23 mouse cellular contexts compared by ENCODE assay signal in genomic region chr6:13537275-13537964, GRCm38 (mm10).
DNase-seq lines count a peak whose midpoint lies in the region; ATAC-seq and TF ChIP-seq lines count a peak whose summit lies in the region.
"Had no signal": no experiment of that assay in that cellular context is flagged by ENCODE, and none has a peak within 500 bp of the region (broad histone marks: within the 10 kb centered on the region; RNA-seq: fewer than 3 reads in every experiment).

No protein-coding gene starts in this region.

- no peaks in the 10 kb centered on the region; the same call in 1 of the 2 replicates for H3K9me3 ChIP-seq in hindbrain, embryonic 16.5 days (ENCODE audit: control insufficient read depth, low read length)
- H3K9me3 ChIP-seq in hindbrain, embryonic 12.5 days (replicated peaks) = no peaks in the 10 kb centered on the region
- no peaks in the 10 kb centered on the region for H3K9me3 ChIP-seq in neural tube, embryonic 14.5 days (ENCODE audit: control insufficient read depth, low read length)
- no peaks in the 10 kb centered on the region for H3K9me3 ChIP-seq in neural tube, embryonic 15.5 days (replicated peaks)
- no peaks in the 10 kb centered on the region for H3K9me3 ChIP-seq in midbrain, embryonic 15.5 days
- no peaks in the 10 kb centered on the region for H3K9me3 ChIP-seq in lung, postnatal 0 days (ENCODE audit: low read length)
- no peaks in the 10 kb centered on the region for H3K9me3 ChIP-seq in intestine, postnatal 0 days (ENCODE audit: control insufficient read depth)
- H3K9me3 ChIP-seq: hindbrain, embryonic 10.5 days; limb, embryonic 12.5 days; liver, embryonic 15.5 days had no signal

- H3K4me2 ChIP-seq in hindbrain, embryonic 16.5 days (ENCODE audit: low read length) = no peak overlapping the region
- no peak overlapping the region for H3K4me2 ChIP-seq in hindbrain, embryonic 12.5 days (replicated peaks)
- H3K4me2 ChIP-seq in neural tube, embryonic 14.5 days (ENCODE audit: low read depth, low read length) = no peak overlapping the region
- H3K4me2 ChIP-seq in neural tube, embryonic 15.5 days = no peak overlapping the region
- no peak overlapping the region for H3K4me2 ChIP-seq in midbrain, embryonic 15.5 days
- no peak overlapping the region for H3K4me2 ChIP-seq in lung, postnatal 0 days (replicated peaks; ENCODE audit: low read depth, low read length)
- no peak overlapping the region for H3K4me2 ChIP-seq in intestine, postnatal 0 days (replicated peaks; ENCODE audit: low read depth)
- H3K4me2 ChIP-seq: limb, embryonic 12.5 days; liver, embryonic 15.5 days; lung, embryonic 14.5 days had no signal

- H3K9ac ChIP-seq in hindbrain, embryonic 16.5 days (ENCODE audit: low read depth, low read length) = no peak overlapping the region
- no peak overlapping the region for H3K9ac ChIP-seq in hindbrain, embryonic 12.5 days
- no peak overlapping the region for H3K9ac ChIP-seq in neural tube, embryonic 14.5 days (replicated peaks; ENCODE audit: low read depth, low read length)
- no peak overlapping the region for H3K9ac ChIP-seq in neural tube, embryonic 15.5 days (replicated peaks)
- no peak overlapping the region for H3K9ac ChIP-seq in midbrain, embryonic 15.5 days
- H3K9ac ChIP-seq in lung, postnatal 0 days (replicated peaks; ENCODE audit: low read depth) = no peak overlapping the region
- H3K9ac ChIP-seq in intestine, postnatal 0 days (ENCODE audit: low read depth, low read length) = no peak overlapping the region
- H3K9ac ChIP-seq: limb, embryonic 12.5 days; liver, embryonic 15.5 days; lung, embryonic 14.5 days had no signal

- no peaks in the 10 kb centered on the region for H3K4me1 ChIP-seq in hindbrain, embryonic 16.5 days (ENCODE audit: control insufficient read depth, insufficient read depth, low read depth, low read length)
- no peaks in the 10 kb centered on the region for H3K4me1 ChIP-seq in hindbrain, embryonic 12.5 days
- H3K4me1 ChIP-seq in neural tube, embryonic 14.5 days (ENCODE audit: control insufficient read depth, insufficient read depth, low read length) = no peaks in the 10 kb centered on the region
- H3K4me1 ChIP-seq in neural tube, embryonic 15.5 days = no peaks in the 10 kb centered on the region
- peaks cover 5% of the 10 kb centered on the region; the same call in 1 of the 2 replicates for H3K4me1 ChIP-seq in midbrain, embryonic 15.5 days
- no peaks in the 10 kb centered on the region for H3K4me1 ChIP-seq in lung, postnatal 0 days (ENCODE audit: insufficient read depth, low read depth, low read length)
- H3K4me1 ChIP-seq in intestine, postnatal 0 days (replicated peaks; ENCODE audit: control insufficient read depth, insufficient read depth, low read length) = no peaks in the 10 kb centered on the region
- H3K4me1 ChIP-seq: hindbrain, embryonic 10.5 days; limb, embryonic 12.5 days; liver, embryonic 15.5 days had no signal

- peak; percentile 60 for ATAC-seq in hindbrain, embryonic 16.5 days
- ATAC-seq in hindbrain, embryonic 12.5 days (ENCODE audit: low FRiP score) = no peak
- 0 out of 2 replicates have a peak, but pooled peaks have one; percentile 14 for ATAC-seq in neural tube, embryonic 14.5 days (ENCODE audit: low read depth)
- ATAC-seq in neural tube, embryonic 15.5 days (ENCODE audit: low FRiP score) = no peak
- peak; percentile 84 for ATAC-seq in midbrain, embryonic 15.5 days (replicated peaks)
- no peak for ATAC-seq in lung, postnatal 0 days
- no peak for ATAC-seq in intestine, postnatal 0 days
- ATAC-seq: CD4-positive, CD25-positive, alpha-beta regulatory T cell, adult 4 months; forebrain, embryonic 14.5 days had no signal

- no peaks in the 10 kb centered on the region for H3K36me3 ChIP-seq in hindbrain, embryonic 16.5 days (ENCODE audit: control insufficient read depth, insufficient read depth, low read length)
- H3K36me3 ChIP-seq in hindbrain, embryonic 12.5 days = no peaks in the 10 kb centered on the region
- no peaks in the 10 kb centered on the region for H3K36me3 ChIP-seq in neural tube, embryonic 14.5 days (ENCODE audit: control insufficient read depth, insufficient read depth, low read length)
- no peaks in the 10 kb centered on the region for H3K36me3 ChIP-seq in neural tube, embryonic 15.5 days
- H3K36me3 ChIP-seq in midbrain, embryonic 15.5 days (replicated peaks) = no peaks in the 10 kb centered on the region
- H3K36me3 ChIP-seq in lung, postnatal 0 days (ENCODE audit: insufficient read depth, low read length) = no peaks in the 10 kb centered on the region
- no peaks in the 10 kb centered on the region for H3K36me3 ChIP-seq in intestine, postnatal 0 days (ENCODE audit: control insufficient read depth, insufficient read depth)
- H3K36me3 ChIP-seq: hindbrain, embryonic 10.5 days; limb, embryonic 12.5 days; liver, embryonic 15.5 days had no signal

- H3K27ac ChIP-seq in hindbrain, embryonic 16.5 days (ENCODE audit: low read depth, low read length) = no peak overlapping the region
- no peak overlapping the region for H3K27ac ChIP-seq in hindbrain, embryonic 12.5 days
- H3K27ac ChIP-seq in neural tube, embryonic 14.5 days (ENCODE audit: low read depth, low read length) = no peak overlapping the region
- no peak overlapping the region for H3K27ac ChIP-seq in neural tube, embryonic 15.5 days (replicated peaks)
- no peak overlapping the region for H3K27ac ChIP-seq in midbrain, embryonic 15.5 days
- no peak overlapping the region for H3K27ac ChIP-seq in lung, postnatal 0 days (ENCODE audit: low read length)
- no peak overlapping the region for H3K27ac ChIP-seq in intestine, postnatal 0 days (ENCODE audit: low read depth, low read length)
- H3K27ac ChIP-seq: hindbrain, embryonic 10.5 days; limb, embryonic 12.5 days; liver, embryonic 15.5 days had no signal

- no peak for TF ChIP-seq EP300 in lung, postnatal 0 days (IDR thresholded peaks at IDR 0.05)

- no peak overlapping the region for H3K4me3 ChIP-seq in hindbrain, embryonic 16.5 days (ENCODE audit: low read length)
- H3K4me3 ChIP-seq in hindbrain, embryonic 12.5 days = no peak overlapping the region
- H3K4me3 ChIP-seq in neural tube, embryonic 14.5 days (ENCODE audit: low read depth, low read length) = no peak overlapping the region
- no peak overlapping the region for H3K4me3 ChIP-seq in neural tube, embryonic 15.5 days (replicated peaks)
- H3K4me3 ChIP-seq in midbrain, embryonic 15.5 days = no peak overlapping the region
- no peak overlapping the region for H3K4me3 ChIP-seq in lung, postnatal 0 days (ENCODE audit: low read depth, low read length)
- H3K4me3 ChIP-seq in intestine, postnatal 0 days (ENCODE audit: low read depth, low read length) = no peak overlapping the region
- H3K4me3 ChIP-seq: hindbrain, embryonic 10.5 days; limb, embryonic 12.5 days; liver, embryonic 15.5 days had no signal

- WGBS in hindbrain, embryonic 16.5 days = 68% methylated on average over 7 of the region's 7 CpGs
- 80% methylated on average over 7 of the region's 7 CpGs for WGBS in hindbrain, embryonic 12.5 days
- 80% methylated on average over 7 of the region's 7 CpGs for WGBS in neural tube, embryonic 14.5 days
- 72% methylated on average over 7 of the region's 7 CpGs for WGBS in neural tube, embryonic 15.5 days
- WGBS in midbrain, embryonic 15.5 days = 59% methylated on average over 7 of the region's 7 CpGs
- 67% methylated on average over 7 of the region's 7 CpGs for WGBS in lung, postnatal 0 days
- 74% methylated on average over 7 of the region's 7 CpGs for WGBS in intestine, postnatal 0 days

- no peak for DNase-seq in lung, postnatal 0 days (ENCODE audit: low spot score)
- DNase-seq: adrenal gland, postnatal 25 days; cerebellum, adult 2 months; cerebellum, postnatal 14 days; gastrocnemius, postnatal 10 days; heart, postnatal 14 days; kidney, adult 11 months; kidney, postnatal 14 days; layer of hippocampus, adult 9-11 months; lung, embryonic 14.5 days; right cerebral cortex, postnatal 4 days; thymus, postnatal 4 days had no signal

- no peaks in the 10 kb centered on the region for H3K27me3 ChIP-seq in hindbrain, embryonic 16.5 days (replicated peaks; ENCODE audit: control insufficient read depth, insufficient read depth, low read length)
- no peaks in the 10 kb centered on the region for H3K27me3 ChIP-seq in hindbrain, embryonic 12.5 days
- no peaks in the 10 kb centered on the region for H3K27me3 ChIP-seq in neural tube, embryonic 14.5 days (ENCODE audit: control insufficient read depth, insufficient read depth, low read length)
- no peaks in the 10 kb centered on the region for H3K27me3 ChIP-seq in neural tube, embryonic 15.5 days (replicated peaks)
- no peaks in the 10 kb centered on the region for H3K27me3 ChIP-seq in midbrain, embryonic 15.5 days (replicated peaks)
- H3K27me3 ChIP-seq in lung, postnatal 0 days (replicated peaks; ENCODE audit: insufficient read depth, low read length) = no peaks in the 10 kb centered on the region
- no peaks in the 10 kb centered on the region for H3K27me3 ChIP-seq in intestine, postnatal 0 days (replicated peaks; ENCODE audit: control insufficient read depth, insufficient read depth, low read length)
- H3K27me3 ChIP-seq: limb, embryonic 12.5 days; liver, embryonic 15.5 days had no signal

- no peak for TF ChIP-seq CTCF in lung, postnatal 0 days (IDR thresholded peaks at IDR 0.05)
- TF ChIP-seq CTCF in intestine, postnatal 0 days (IDR thresholded peaks at IDR 0.05; ENCODE audit: low read depth) = no peak

Comparison
In these comparisons a context has a peak if more than half of its experiments do, and no peak if none do; other contexts are left out.
1. ATAC-seq: peak in hindbrain, embryonic 16.5 days (single experiment), neural tube, embryonic 14.5 days (single experiment) and midbrain, embryonic 15.5 days (single experiment); none in hindbrain, embryonic 12.5 days (single experiment), neural tube, embryonic 15.5 days (single experiment), lung, postnatal 0 days (single experiment) and intestine, postnatal 0 days (single experiment).